Mouse (Mus musculus): ENCODE data around the gene Fam198b.

Gene Fam198b

DNA sequence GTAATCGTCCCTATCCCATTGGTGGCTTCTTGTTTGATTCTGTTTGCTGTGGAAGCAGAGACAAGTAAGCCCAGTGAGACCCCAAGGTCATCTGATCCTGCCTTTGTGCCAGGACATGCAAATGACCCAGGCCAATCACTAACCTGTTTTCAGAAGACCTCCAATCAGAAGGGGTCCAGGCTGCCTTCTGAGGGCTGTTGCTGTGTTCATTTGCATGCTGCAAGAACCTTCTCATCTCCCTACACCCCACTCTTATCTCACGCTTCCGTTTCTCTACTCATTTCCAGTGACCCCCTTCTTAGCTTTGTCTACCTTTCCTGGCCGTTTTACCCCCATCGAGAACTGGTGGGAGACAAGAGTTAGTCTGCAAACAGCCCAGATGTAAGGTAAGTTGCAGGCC, at the start of gene Fam198b:
Fam198b (plus strand) TSS at position 229 of the 400 bp plus-strand sequence.
- DNase-seq (ENCODE audit: inconsistent ontology term): no peak

DNA sequence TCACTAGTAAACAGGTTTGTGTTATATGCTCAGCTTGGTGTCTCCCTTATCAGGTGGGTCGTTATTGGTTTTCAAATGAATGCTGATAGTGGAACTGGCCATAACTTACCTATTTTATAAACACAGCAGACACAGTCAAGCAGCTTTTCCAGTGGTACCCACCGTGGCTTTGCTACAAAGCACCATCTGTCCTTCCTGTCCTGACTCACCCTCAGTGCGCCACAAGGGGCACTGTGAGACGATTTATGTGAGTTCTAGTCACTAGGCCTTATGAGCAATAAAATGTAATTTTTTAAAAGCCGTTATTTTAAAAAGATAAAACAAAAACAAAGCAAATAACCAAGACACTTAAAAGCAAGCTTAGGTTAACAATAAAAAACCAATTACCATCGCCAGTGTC, 45.6 kb upstream of the Fam198b start:
- no peak for DNase-seq (ENCODE audit: inconsistent ontology term)

DNA sequence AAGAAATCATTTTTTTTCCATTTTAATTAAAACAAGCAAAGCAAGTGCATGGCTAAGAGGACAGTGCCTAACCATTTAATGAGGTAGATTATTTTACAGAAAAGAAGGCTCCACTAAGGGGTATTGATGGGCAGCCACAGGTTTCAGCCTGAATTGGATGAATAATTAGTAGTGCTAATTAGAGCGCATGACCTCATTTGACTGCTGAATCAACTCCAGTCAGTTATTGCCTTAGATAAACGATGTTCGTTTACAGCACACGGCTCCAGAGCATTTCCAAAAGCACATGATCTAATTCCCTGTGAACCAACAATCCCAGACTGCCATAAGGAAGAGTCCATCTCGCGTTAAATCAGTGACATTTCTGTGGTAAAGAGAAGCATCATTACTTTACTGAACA, 42.9 kb upstream of the Fam198b start:
- DNase-seq (ENCODE audit: inconsistent ontology term): peak; percentile 49

GRCm38 (mm10) chr3:79842165-79842564, 42.2 kb upstream of the Fam198b start:
- peak; percentile 51 for DNase-seq (ENCODE audit: inconsistent ontology term)

- peak; percentile 76 for DNase-seq (ENCODE audit: inconsistent ontology term)
Measured at GRCm38 (mm10) chr3:79842616-79843016, 41.7 kb upstream of the Fam198b start.

GRCm38 (mm10) chr3:79843999-79844398, 40.3 kb upstream of the Fam198b start:
- DNase-seq (ENCODE audit: inconsistent ontology term): no peak

DNA sequence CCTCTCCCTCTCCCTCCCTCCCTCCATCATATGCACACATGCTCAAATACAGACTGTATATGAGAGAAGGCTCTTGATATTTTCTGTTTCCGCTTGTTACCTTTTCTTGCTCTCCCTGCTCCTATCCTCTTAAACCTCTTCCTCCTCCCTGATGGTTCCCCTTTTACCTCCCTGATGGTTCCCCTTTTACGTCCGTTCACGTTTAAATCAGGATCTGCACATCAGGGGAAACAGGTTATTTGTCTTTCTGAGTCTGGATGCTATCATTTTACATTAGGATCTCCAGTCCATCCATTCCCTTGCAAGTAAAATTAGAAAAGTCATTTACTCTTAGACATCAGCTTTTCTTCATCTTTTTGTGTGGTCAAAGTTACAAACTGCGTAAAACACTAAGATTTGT, 37.7 kb upstream of the Fam198b start:
- DNase-seq (ENCODE audit: inconsistent ontology term): no peak

- DNase-seq (ENCODE audit: inconsistent ontology term): no peak
Measured at GRCm38 (mm10) chr3:79848841-79849240, 35.5 kb upstream of the Fam198b start.

DNA sequence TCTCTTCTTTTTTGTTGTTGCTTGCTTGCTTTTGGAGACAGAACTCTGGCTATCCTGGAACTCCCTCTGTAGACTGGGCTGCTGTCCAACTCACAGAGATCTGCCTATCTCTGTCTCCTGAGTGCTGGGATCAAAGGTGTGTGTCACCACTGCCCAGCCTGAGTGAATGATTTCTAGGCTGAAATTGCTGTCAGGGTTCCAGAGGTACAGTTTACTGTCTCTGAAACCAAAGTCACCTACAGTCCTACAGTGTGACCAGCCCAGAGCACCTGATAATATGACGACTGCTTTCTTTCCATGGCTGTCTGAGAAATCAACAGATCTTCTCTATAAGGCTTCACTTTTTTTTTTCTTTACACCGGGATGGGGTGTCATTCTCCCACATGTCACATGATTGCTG, 34.7 kb upstream of the Fam198b start:
- no peak for DNase-seq (ENCODE audit: inconsistent ontology term)

DNA sequence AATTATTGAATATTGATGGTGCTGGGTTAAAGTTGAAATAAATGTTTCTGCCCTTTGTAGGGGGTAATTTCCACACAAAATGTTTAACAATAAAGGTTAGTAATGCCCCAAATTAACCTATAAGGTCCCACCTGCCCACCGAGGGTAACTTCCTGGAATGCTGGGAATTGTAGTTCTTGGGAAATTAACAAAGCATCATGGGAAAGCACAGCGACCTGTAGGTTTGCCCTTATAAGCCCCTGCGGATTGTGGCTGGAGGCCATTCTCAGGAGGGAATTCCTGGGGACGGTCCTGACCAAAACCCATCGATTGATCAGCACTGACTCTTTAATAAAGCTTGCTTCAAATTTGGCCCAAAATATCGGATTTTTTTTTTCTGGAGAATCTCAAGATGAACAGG, 33.7 kb upstream of the Fam198b start:
- no peak for DNase-seq (ENCODE audit: inconsistent ontology term)

GRCm38 (mm10) chr3:79852108-79852507, 32.2 kb upstream of the Fam198b start:
- DNase-seq (ENCODE audit: inconsistent ontology term): no peak

- DNase-seq (ENCODE audit: inconsistent ontology term): peak; percentile 31
Measured at GRCm38 (mm10) chr3:79852654-79853166, 31.6 kb upstream of the Fam198b start, which contains the start of gene Tmem144. Tmem144 (minus strand) TSS chr3:79852773.

DNA sequence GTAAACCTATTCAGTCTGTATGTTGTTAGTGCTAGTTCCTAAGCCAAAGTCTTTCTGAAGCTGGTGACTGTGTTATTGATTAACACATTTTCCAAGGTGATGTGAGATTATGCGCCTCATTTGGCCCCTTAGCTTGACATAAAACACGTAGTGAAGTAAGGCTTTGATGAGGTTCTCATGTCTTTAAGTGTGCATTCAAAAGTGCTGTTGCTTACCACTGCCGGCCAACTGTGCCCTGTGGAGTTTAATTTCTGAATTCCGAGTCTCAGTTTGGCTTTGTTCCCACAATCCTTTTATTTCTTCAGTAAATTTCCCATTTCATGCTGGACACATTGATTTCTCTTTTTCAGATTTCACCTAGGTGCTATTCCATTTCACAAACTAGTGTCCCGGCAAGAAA, 26.6 kb upstream of the Fam198b start:
- no peak for DNase-seq (ENCODE audit: inconsistent ontology term)

DNA sequence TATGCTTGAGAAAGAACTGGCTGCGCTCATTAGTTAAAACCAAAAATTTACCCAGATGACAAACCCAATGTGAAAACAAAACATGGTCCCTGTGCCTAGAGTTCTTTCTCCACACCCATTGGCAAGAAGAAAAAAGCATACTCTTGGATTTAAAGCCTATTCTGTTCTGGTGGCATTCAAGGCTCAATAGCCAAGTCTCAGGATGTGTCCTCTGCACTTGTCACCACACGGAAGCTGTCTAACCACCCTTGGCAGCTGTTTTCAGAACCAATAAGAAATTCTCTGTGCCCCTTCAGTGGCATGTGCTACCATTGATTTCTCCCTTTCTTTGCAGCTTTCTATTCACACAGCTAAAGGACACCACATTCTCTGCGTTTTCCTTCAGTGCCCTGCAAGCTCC, 26.1 kb upstream of the Fam198b start:
- no peak for DNase-seq (ENCODE audit: inconsistent ontology term)

- DNase-seq (ENCODE audit: inconsistent ontology term): no peak
Measured at GRCm38 (mm10) chr3:79864824-79865223, 19.5 kb upstream of the Fam198b start.

- no peak for DNase-seq (ENCODE audit: inconsistent ontology term)
Measured at GRCm38 (mm10) chr3:79866089-79866488, 18.2 kb upstream of the Fam198b start.

DNA sequence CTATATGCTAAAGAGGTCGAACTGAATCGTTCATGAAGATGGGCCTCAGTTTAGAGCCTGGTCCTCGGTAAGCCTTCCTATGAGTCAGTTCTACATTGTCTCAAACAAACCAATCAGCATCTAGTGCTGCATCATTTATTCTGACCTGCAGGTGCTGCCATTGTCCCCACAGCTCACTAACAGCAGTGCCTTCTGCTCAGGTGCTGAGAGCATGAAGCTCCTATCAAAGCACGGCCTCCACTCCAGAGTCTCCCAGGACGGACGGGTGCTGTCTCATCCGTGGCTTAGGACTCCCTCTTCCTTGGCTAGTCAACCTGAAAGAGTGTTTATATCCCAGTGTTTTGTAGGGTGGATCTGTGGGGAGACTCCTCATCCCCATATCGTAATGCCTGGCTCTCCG, 17.8 kb upstream of the Fam198b start:
- DNase-seq (ENCODE audit: inconsistent ontology term): no peak

DNA sequence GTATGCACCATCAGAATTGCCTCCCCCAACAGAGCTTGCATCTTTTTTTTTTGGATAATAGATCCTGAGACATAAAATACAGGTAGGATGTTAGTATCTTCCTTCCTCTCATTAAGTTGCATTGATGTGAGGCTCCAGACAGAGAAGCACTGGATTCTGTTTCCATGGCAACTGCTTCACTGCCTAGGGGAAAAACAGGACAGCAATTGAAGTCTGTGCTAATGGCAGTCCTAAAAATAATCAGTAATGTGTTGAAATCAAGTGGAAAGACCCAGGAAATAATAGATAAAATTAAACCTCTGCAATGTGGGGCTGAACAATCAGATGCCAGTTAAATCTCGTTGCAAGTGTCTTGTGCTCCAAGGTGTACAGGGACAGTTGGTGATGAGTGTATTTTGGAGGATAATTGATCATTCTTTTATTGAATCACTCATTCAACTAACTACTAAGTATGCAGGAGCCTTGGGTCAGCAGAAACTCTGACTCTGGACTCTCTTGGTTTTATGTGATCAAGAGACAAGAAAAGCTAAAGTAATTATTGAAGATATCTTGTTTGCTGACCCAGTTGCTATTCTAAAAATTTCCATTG, 17.1 kb upstream of the Fam198b start:
- no peak for DNase-seq (ENCODE audit: inconsistent ontology term)

DNA sequence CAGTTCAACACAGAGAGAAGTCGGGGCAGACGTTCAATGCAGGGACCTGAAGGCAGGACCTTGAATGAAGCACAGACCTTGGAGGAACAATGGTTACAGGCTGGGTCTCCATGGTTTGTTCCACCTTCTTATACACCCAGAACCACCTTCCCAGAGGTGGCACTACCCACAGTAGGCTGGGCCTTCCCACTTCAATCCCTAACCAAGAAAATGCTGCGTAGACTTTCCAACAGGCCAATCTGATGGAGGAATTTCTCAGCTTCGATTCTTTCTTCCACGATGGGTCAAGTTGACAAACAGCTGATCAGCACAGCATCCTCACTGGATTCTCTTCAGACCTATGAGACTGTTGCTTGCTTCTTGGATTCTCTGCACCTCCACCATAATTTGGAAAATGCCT, 8.9 kb upstream of the Fam198b start:
- DNase-seq (ENCODE audit: inconsistent ontology term): no peak

GRCm38 (mm10) chr3:79878350-79878749, 6.0 kb upstream of the Fam198b start:
- no peak for DNase-seq (ENCODE audit: inconsistent ontology term)

- no peak for DNase-seq (ENCODE audit: inconsistent ontology term)
Measured at GRCm38 (mm10) chr3:79879246-79879645, 5.1 kb upstream of the Fam198b start.

DNA sequence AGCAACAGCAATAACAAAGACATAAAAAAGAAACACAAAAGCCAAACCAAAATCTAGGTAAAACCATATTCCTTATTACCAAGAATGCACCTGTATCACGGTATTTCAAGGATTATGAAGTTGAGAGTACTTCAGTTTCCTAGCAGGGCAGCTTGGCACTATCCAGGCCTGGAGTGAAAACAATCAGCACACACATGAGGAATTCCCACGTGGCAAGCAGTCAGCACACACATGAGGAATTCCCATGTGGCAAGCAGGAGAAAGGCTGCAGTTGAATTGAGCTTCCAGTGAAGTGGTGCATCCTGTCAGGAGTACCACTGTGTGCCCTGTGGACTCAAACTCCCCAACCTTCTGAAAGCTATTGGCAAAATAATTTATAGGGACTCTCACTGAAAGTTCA, 2.7 kb upstream of the Fam198b start:
- DNase-seq (ENCODE audit: inconsistent ontology term): no peak

DNA sequence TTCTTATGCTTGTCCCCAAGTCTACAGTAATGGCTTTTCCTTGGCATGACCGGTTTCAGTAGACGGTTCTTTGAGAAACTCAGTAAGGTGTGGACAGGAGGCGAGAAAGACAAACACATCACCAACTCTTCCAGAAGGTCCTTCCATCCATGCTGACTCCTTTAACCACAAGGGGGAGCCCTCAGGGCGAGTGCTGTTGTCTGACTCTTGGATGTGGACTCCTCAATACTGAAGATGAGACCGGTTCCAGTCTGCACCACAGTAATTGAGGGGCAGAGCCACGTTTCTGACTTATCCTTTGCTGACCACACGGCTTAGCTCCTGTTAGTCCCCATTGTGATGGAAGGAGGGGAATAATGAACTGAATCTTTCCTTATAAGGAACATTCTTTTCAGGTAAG, 1.2 kb upstream of the Fam198b start:
- DNase-seq (ENCODE audit: inconsistent ontology term): peak; percentile 52

DNA sequence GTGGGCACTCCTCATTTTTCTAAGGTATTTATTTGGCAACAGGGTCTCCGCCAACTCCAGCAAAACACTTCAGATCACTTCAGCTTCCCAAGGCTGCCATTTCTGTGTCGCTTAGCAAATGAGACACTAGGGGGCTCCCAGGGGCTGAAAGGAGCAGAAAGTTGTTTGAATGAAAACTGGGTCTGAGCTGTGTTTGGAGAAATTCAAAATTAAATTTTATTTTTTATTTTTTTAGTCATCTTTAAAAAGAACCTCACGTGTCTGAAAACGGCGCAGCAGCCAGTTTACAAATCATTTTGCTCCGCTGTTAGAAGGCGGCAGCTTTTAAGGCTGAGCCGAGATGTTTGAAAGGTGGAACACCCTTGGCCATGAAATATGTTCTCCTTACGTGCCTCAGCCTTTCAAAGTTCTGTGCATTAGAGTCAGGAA, 442 bp downstream of the Fam198b start:
- peak; percentile 64 for DNase-seq (ENCODE audit: inconsistent ontology term)

All from Muller cell, postnatal 12 days (primary cell).